Mouse (Mus musculus) left cerebral cortex, postnatal 14 days (tissue): ENCODE data around the gene Pth2. TPM values are rescaled to one million over a fixed set of nuclear protein-coding genes. Genes with fewer than 3 reads are reported as not detected.

Experiments
- DNase-seq, 2 experiments: peaks; one replicate each; pipeline ENCODE4 v3.0.0; 2021 to 2022; ENCODE audit warnings: low spot score in 2 of 2, mixed read lengths in 1 of 2
- intact Hi-C: fragments of 180-260 bp; cut with DNase I; formaldehyde crosslinking; loops from one replicate; pipeline ENCODE4 v1.15.1; 2025
- microRNA-seq, 2 experiments: library from miRNA; unstranded; fragments of <30 nt; microRNA quantifications; one replicate each; pipeline ENCODE4 v1.2.0; 2022
- total RNA-seq, 2 experiments: library from RNA; stranded (reverse); gene quantifications; 2 replicates each; pipeline ENCODE4 v1.2.3; 2021

The Pth2 gene
- total RNA-seq, 2 experiments from 2014 or later = not detected

DNA sequence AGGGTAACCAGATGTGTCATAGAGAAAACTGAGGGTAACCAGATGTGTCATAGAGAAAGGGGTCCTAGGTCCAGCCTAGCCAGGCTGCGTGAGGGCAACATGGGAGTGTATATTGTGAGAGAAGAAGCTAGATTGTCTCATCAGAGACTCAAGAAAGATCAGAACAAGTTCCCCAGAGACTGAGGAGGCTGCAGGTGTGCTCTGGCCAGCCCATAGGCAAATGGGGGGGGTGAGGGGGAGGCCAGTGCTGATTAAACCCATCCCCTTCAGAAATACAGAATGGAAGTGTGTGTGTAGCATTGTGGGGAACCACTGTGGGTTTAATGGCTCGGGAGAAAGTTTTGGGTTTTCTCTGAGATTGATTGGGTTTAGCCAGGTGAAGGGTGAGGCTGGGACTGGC is 40.9 kb downstream of the Pth2 start:
- intact Hi-C loops = no loop called here
- no peak for DNase-seq

DNA sequence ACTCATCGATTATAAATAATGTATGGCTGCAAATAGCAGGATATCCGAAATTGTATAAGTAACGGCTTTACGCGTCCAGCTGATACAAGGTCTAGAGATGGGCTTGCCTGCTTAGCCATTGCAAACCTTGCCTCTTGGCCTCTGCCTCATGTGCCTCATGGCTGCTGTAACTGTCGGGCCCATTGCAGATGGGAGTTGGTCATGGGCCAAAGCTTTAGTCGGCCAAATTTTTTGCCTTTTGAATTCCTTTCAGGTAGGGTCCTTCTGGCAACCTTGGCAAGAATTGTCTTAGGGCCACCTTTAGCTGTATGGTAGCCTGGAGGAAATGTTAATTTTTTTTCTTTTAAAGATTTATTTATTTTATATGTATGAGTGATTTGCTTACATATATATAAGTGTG is 44.0 kb downstream of the Pth2 start:
- no peak for DNase-seq
- intact Hi-C loops = no loop called here

DNA sequence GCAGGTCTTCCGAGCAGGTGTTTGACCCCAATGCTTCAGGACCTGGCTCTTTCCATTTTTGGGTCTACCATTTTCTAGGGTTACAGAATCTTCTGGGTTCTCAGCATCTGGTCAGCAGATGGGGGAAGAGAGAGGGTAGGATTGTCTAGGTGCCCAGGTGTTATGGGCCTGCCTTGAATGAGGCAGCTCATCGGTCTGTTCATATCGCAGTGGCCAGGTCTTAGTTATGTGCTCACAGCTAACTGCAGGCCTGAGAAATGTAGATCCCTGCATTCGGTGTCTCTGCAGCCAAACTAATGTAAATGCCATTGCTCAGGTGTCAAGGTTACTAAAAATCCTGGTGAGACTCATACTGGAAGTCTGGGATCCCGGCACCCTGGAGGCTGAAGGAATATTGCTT is 45.6 kb downstream of the Pth2 start:
- intact Hi-C loops = no loop called here

DNA sequence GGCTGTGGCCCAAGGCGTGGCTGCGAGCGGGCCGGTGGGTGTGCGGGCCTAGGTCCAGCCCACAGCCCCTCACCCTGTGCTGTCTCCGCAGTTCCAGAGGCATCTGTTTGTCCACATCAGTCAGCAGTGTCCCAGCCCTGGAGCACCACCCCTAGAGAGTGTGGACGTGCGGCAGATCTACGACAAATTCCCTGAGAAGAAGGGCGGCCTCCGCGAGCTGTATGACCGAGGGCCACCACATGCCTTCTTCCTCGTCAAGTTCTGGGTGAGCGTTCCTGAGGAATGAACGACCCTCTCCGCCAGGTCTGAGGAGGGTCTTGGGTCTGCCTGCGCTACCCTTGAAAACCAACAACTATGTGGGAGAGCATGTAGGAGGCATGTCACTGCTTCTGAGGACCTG is 47.8 kb downstream of the Pth2 start:
- intact Hi-C loops = no loop called here
- DNase-seq = no peak

More for the DNA sequence above, 45.6 kb downstream of the Pth2 start:
- DNase-seq = no peak

DNA sequence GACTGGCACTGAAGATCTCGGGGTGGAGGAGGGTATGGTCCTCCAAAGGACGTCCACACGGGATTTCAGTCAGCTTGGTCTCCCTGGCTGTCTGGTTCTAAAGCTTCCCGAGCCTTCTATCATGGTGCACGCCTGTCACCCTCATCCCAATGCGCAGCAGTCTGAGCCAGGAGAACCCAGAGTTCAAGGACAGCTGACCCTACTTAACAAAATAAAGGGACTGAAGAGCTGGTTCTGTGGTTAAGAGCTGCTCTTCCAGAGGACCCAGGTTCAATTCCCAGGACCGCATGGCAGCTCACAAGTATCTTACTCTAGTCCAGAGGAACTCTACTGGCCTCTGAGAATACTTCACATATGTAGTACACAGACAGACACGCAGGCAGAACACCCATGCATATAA is 48.3 kb downstream of the Pth2 start:
- intact Hi-C loops = no loop called here
- no peak for DNase-seq

DNA sequence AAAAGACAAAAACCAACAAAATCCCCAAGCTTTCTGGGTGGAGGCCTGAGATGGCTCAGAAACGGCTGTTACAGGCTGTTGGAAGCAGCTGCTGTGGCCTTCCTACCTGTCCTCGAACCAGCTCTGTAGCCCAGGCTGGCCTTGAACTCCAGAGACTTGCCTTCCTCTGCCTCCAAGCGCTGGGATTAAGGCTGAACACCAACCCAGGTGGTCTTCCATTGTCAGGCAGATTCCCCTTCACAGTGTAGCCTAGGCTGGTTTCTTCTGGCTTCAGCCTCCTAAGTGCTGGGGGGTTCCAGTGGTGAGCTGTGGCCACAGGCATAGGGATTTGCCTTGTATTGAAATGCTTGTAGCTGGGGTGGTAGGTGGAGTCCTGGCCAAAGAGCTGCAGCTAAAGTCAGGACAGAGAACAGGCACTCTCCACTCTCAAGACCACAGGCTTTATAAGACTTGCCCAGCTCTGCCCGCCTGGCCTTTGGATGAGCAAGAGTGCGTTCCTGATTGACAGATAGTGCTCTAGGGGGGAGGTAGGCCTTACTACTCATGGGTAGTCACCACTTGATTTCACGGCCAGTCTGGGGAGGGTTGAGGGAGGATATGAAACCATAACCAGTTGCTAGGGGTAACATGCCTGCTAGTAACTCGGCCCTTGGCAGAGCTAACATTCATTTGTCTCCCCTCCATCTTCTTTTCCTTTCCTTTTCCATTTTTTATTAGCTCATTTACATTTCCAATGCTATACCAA is 48.8 kb downstream of the Pth2 start:
- intact Hi-C loops = loop anchor here (5.0 kb wide), 1 partner anchor 62 kb away; no protein-coding TSS in a partner anchor
- DNase-seq = no peak

DNA sequence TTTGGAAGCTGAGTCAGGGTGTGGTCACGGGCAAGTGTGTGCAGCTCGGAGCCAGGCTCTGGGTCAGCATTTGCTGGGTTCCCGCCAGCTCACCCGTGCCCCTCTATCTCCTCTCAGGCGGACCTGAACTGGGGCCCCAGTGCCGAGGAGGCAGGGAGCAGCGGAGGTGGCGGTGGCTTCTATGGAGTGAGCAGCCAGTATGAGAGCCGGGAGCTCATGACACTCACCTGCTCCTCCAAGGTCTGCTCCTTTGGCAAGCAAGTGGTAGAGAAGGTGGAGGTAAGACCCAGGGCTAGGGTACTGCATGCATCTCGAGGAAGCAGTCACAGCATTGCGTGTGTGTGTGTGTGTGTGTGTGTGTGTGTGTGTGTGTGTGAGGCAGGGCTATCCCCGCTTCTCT is 50.4 kb downstream of the Pth2 start:
- intact Hi-C loops = loop anchor here (5.0 kb wide), 1 partner anchor 64 kb away; no protein-coding TSS in a partner anchor
- DNase-seq = no peak

Small RNAs within 50 kb of the gene (microRNA-seq; reads per million reads assigned to microRNA genes)
- 4.0 to 4.5 reads per million in 2 experiments for gene Mir7055

Other genes with a start within 250 kb of the Pth2 start
- gene Tsks, start 237.8 kb upstream of the Pth2 start, total RNA-seq = 1 to 10 TPM; 2.6 to 2.8 TPM
- gene Cpt1c, start 206.1 kb upstream of the Pth2 start, total RNA-seq = 100 to 1,000 TPM in 1 of 2 experiments, 10 to 100 TPM in 1; 97.4 to 101 TPM
- gene Prmt1, start 194.4 kb upstream of the Pth2 start, total RNA-seq = 100 to 1,000 TPM; 166 to 183 TPM
- 10 to 100 TPM; 26.7 to 30.4 TPM for gene Irf3, start 183.3 kb upstream of the Pth2 start, total RNA-seq
- gene Bcl2l12, start 182.3 kb upstream of the Pth2 start, total RNA-seq = 1 to 10 TPM; 2.7 to 3.3 TPM
- gene Scaf1, start 164.6 kb upstream of the Pth2 start, total RNA-seq = 100 to 1,000 TPM; 153 to 162 TPM
- gene Rras, start 163.0 kb upstream of the Pth2 start, total RNA-seq = 10 to 100 TPM; 11.4 to 13.0 TPM
- 10 to 100 TPM; 61.4 to 65.7 TPM for gene Prr12, start 128.1 kb upstream of the Pth2 start, total RNA-seq
- 10 to 100 TPM; 52.4 to 54.1 TPM for gene Nosip, start 118.6 kb upstream of the Pth2 start, total RNA-seq
- gene Prrg2, start 118.3 kb upstream of the Pth2 start, total RNA-seq = 1 to 10 TPM; 6.6 to 7.1 TPM
- gene Rcn3, start 88.8 kb upstream of the Pth2 start, total RNA-seq = 1 to 10 TPM; 7.5 to 7.8 TPM
- 10 to 100 TPM; 21.0 to 22.8 TPM for gene Fcgrt, start 77.1 kb upstream of the Pth2 start, total RNA-seq
- gene Rps11, start 56.6 kb upstream of the Pth2 start, total RNA-seq = 100 to 1,000 TPM; 402 to 406 TPM
- 100 to 1,000 TPM; 608 to 639 TPM for gene Rpl13a, start 52.2 kb upstream of the Pth2 start, total RNA-seq
- gene Gm45713, start 44.8 kb upstream of the Pth2 start, total RNA-seq = not detected
- 1 to 10 TPM; 2.4 to 3.2 TPM for gene Flt3l, start 44.6 kb upstream of the Pth2 start, total RNA-seq
- gene Pih1d1, start 26.7 kb upstream of the Pth2 start, total RNA-seq = 10 to 100 TPM; 46.9 to 48.4 TPM
- gene Aldh16a1, start 26.4 kb upstream of the Pth2 start, total RNA-seq = 10 to 100 TPM; 10.7 to 13.5 TPM
- 1,000 to 10,000 TPM; 1,570 to 1,628 TPM for gene Slc17a7, start 17.0 kb upstream of the Pth2 start, total RNA-seq
- gene Gfy, start 1.4 kb upstream of the Pth2 start, total RNA-seq = under 1 TPM in 1 of 2 experiments, not detected in 1; 0.18 TPM
- gene Ccdc155, start 23.9 kb downstream of the Pth2 start, total RNA-seq = 1 to 10 TPM; 3.0 to 3.5 TPM
- 10 to 100 TPM; 13.7 to 17.3 TPM for gene Dkkl1, start 31.2 kb downstream of the Pth2 start, total RNA-seq
- gene Tead2, start 34.8 kb downstream of the Pth2 start, total RNA-seq = 1 to 10 TPM; 5.6 to 6.1 TPM
- 1 to 10 TPM; 3.4 to 4.0 TPM for gene Cd37, start 58.1 kb downstream of the Pth2 start, total RNA-seq
- 1 to 10 TPM in 1 of 2 experiments, under 1 TPM in 1; 0.97 to 1.1 TPM for gene Slc6a16, start 60.1 kb downstream of the Pth2 start, total RNA-seq
- gene Slc6a21, start 96.5 kb downstream of the Pth2 start, total RNA-seq = under 1 TPM; 0.40 to 0.59 TPM
- 10 to 100 TPM; 19.5 to 21.3 TPM for gene Trpm4, start 152.8 kb downstream of the Pth2 start, total RNA-seq
- gene Hrc, start 154.3 kb downstream of the Pth2 start, total RNA-seq = 1 to 10 TPM in 1 of 2 experiments, under 1 TPM in 1; 0.99 to 1.2 TPM
- 100 to 1,000 TPM; 159 to 168 TPM for gene Ppfia3, start 186.0 kb downstream of the Pth2 start, total RNA-seq
- gene Lin7b, start 189.6 kb downstream of the Pth2 start, total RNA-seq = 100 to 1,000 TPM; 198 to 216 TPM
- 100 to 1,000 TPM; 373 to 398 TPM for gene Snrnp70, start 214.7 kb downstream of the Pth2 start, total RNA-seq
- gene Kcna7, start 224.7 kb downstream of the Pth2 start, total RNA-seq = under 1 TPM in 1 of 2 experiments, not detected in 1; 0.15 TPM
- not detected for gene Ntf5, start 232.7 kb downstream of the Pth2 start, total RNA-seq
- gene Lhb, start 239.8 kb downstream of the Pth2 start, total RNA-seq = not detected